Mouse (Mus musculus): Measurements from ENCODE around the gene Khsrp.

DNA sequence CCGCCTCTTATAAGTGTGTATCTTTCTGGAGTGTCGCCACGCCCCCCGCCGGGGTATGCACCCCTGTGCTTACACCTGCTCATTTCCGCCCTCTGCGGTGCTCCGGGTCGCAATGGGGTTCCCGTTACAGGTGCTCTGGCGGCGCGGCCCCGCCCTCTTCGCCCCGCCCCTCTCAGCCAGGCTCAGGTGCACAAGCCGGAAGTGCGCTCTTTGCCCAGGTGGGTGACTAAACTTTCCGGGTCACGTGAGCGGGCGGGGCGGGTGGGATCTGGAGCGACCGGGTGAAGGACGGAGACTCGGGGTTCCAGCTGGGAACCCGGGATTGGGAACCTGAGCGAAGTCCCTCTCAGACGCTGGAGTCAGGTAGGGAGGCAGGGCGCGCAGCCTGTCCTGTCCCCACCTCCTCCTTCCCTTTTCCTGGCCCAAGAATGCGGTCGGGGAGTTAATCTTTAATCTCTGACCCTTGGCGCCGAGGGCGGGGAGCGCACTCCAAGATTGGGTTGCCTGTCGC, 30.7 kb upstream of the Khsrp start:
- no peak for TF ChIP-seq CTCF (IDR thresholded peaks at IDR 0.05; ENCODE audit: borderline replicate concordance, extremely low read depth, insufficient read depth, insufficient read length)
- TF ChIP-seq POLR2A (IDR thresholded peaks at IDR 0.05; ENCODE audit: borderline replicate concordance, extremely low read depth, insufficient read depth, insufficient read length, poor library complexity, severe bottlenecking): no peak

Data from brain, embryonic 14.5 days (tissue).